Mouse (Mus musculus) adipocyte (in vitro differentiated cells): Measurements from ENCODE around the gene Dexi.

Source experiments
- DNase-seq: peaks from one replicate; pipeline ENCODE4 v3.0.0-alpha.2; 2016; ENCODE audit warnings: low spot score

The Dexi gene

DNA sequence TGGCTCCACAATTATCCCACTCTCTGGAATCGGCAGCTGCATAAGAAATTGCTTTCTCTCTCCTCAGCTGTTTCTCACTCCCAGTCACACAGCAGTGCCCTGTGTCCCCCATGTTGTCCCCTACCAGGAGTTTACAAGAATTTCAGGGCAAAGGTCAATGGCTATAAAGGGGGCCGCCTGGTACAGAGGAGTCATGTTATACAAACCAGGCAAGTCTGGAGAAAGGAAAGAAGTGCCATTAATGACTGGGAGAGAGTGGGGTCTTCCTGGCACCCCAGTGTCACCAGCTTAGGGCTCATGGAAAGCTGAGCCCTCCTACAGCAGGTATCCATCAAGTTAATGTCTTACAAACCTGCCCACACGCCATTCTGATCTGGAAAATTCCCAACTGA lies 88.3 kb downstream of the Dexi start:
- no peak for DNase-seq

GRCm38 (mm10) chr16:10453872-10454582 lies 88.8 kb downstream of the Dexi start:
- no peak for DNase-seq
